Mouse (Mus musculus): Measurements from ENCODE around the gene Lyl1. TPM values are rescaled to one million over a fixed set of nuclear protein-coding genes. Genes with fewer than 3 reads are reported as not detected.

Gene Lyl1
- polyA plus RNA-seq, 1 experiment from 2014 or later: 4.8 TPM

DNA sequence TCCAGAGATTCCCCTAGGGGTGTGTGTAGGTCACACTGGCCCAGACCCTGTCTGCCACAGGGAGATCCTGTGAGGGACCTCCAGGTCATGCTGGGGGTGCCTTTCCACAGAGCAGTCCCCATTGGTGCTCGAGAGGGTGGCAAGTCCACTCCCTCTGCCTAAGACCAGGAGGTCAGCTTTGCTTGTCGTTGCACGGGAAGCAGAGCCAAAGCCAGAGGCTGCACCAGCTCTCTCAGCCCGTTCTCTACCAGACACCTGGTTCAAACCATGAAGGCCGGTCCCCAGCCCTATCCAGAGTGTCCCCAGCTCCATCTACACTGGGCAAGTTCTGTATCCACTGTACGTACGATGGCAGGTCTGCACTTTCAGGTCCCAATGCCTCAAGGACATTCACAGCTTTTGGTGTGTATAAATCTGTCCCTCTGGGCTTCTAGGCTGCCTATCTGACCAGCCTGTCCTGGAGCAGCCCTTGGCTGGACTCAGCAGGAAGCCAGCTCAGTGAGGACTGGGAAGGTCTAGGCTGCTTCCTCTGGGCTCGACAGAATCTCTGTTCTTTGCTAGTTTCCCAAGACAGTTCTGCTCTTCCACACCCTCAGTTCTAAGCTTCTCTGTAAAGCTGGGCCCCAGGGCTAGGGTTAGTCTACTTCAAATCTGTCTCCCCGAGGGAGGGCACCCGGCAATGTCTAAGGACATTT, 24.1 kb downstream of the Lyl1 start:
- H3K9ac ChIP-seq (ENCODE audit: low read length): peak overlapping the region; percentile 28; the same call in 1 of the 2 replicates

DNA sequence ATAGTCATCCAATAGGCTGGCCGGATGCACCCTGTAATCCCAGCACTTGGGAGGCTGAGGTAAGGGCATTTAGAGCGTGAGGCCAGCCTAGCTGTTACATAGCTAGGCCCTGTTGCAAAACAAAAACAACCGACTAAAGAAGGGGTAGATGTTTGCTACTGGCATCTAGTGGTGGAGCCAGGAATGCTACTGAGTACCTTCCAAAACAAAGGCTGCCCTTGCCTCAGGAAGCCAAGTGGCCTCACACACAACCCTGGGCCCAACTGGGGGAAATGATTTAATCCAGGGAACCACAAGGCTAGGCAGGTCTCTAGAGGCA, 24.6 kb downstream of the Lyl1 start:
- Histone ChIP-seq H3K4me1 (ENCODE audit: control insufficient read depth, insufficient read depth, low read length) (peaks cover 57% of the 10 kb centered on the region), H3K27ac (replicated peaks; ENCODE audit: low read depth, low read length) (0 out of 2 replicates have a peak overlapping the region, but pooled peaks have one; percentile 99), H3K36me3 (ENCODE audit: control insufficient read depth, insufficient read depth, low read length) (peaks cover 4% of the 10 kb centered on the region; the same call in 1 of the 2 replicates), H3K9ac (ENCODE audit: low read length) (no peak overlapping the region), H3K9me3 (ENCODE audit: control insufficient read depth, low read length) (no peaks in the 10 kb centered on the region), H3K4me3 (ENCODE audit: low read depth, low read length) (no peak overlapping the region), H3K27me3 (ENCODE audit: control insufficient read depth, insufficient read depth, low read length) (0 out of 2 replicates have a peak, but pooled peaks cover 3% of the 10 kb centered on the region), H3K4me2 (ENCODE audit: low read depth, severe bottlenecking) (no peak overlapping the region)
- WGBS: 25% methylated on average over 3 of the region's 3 CpGs
- no peak for ATAC-seq (ENCODE audit: insufficient number of reproducible peaks, low FRiP score, low TSS enrichment, low read depth)
- DNase-seq (ENCODE audit: low spot score): no peak

More for the DNA sequence above, 24.1 kb downstream of the Lyl1 start:
- Histone ChIP-seq H3K4me2 (ENCODE audit: low read depth, severe bottlenecking) (no peak overlapping the region), H3K27ac (replicated peaks; ENCODE audit: low read depth, low read length) (peak overlapping the region; percentile 99; the same call in 1 of the 2 replicates), H3K4me1 (ENCODE audit: control insufficient read depth, insufficient read depth, low read length) (peaks cover 58% of the 10 kb centered on the region), H3K4me3 (ENCODE audit: low read depth, low read length) (no peak overlapping the region), H3K9me3 (ENCODE audit: control insufficient read depth, low read length) (no peaks in the 10 kb centered on the region), H3K27me3 (ENCODE audit: control insufficient read depth, insufficient read depth, low read length) (0 out of 2 replicates have a peak, but pooled peaks cover 3% of the 10 kb centered on the region), H3K36me3 (ENCODE audit: control insufficient read depth, insufficient read depth, low read length) (peaks cover 4% of the 10 kb centered on the region; the same call in 1 of the 2 replicates)
- no peak for ATAC-seq (ENCODE audit: insufficient number of reproducible peaks, low FRiP score, low TSS enrichment, low read depth)
- WGBS: 53% methylated on average over 10 of the region's 10 CpGs
- no peak for DNase-seq (ENCODE audit: low spot score)

DNA sequence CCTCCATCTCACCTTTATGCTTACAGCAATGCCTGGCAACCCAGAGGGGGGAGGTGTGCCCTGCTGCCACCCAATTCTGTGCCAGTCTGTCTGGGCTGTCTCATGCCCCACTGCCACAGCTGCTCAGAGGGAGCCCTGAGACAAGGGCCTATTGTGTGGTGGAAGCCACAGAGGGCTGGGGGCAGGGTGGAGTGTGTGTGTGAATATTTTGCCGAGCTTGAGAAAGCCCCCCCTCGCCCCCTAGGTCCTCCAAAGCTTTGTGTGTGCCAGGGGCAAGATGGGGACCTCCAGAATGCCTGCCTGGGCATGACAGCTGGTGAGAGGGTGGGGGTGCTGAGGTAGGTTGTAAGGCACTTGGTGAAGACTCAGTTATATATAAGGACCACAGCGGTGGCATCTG, 27.2 kb downstream of the Lyl1 start:
- Histone ChIP-seq H3K27ac (replicated peaks; ENCODE audit: low read depth, low read length) (no peak overlapping the region), H3K4me3 (ENCODE audit: low read depth, low read length) (no peak overlapping the region), H3K9me3 (ENCODE audit: control insufficient read depth, low read length) (no peaks in the 10 kb centered on the region), H3K27me3 (ENCODE audit: control insufficient read depth, insufficient read depth, low read length) (no peaks in the 10 kb centered on the region; the same call in 1 of the 2 replicates), H3K9ac (ENCODE audit: low read length) (no peak overlapping the region), H3K36me3 (ENCODE audit: control insufficient read depth, insufficient read depth, low read length) (0 out of 2 replicates have a peak, but pooled peaks cover 4% of the 10 kb centered on the region), H3K4me2 (ENCODE audit: low read depth, severe bottlenecking) (no peak overlapping the region), H3K4me1 (ENCODE audit: control insufficient read depth, insufficient read depth, low read length) (peaks cover 43% of the 10 kb centered on the region)
- WGBS: 79% methylated on average over 3 of the region's 3 CpGs
- DNase-seq (ENCODE audit: low spot score) (no peak), ATAC-seq (ENCODE audit: insufficient number of reproducible peaks, low FRiP score, low TSS enrichment, low read depth) (no peak)

DNA sequence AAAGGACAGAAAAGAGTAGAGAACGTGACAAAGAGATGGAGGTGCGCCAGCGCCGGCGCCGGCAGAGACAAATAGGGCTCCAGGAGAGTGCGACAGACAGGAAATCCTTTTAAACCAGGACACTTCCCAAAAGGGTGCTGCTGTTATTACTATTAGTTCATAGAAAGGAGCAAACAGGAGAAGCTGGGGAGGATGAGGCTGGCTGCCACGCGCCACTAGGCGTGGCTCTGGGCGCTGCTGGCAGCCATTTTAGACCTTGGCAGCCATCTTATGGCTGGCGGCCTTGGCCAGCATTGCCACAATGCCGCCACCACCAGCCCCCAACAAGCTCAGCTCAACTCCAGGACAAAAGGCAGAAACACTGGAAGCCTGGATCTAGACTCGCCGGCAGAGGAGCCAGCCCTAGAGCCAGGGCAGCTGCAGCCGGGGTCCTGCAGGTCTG, 28.7 kb downstream of the Lyl1 start:
- no peak overlapping the region for H3K4me2 ChIP-seq (ENCODE audit: low read depth, severe bottlenecking)
- no peak overlapping the region for H3K9ac ChIP-seq (ENCODE audit: low read length)
- H3K4me1 ChIP-seq (ENCODE audit: control insufficient read depth, insufficient read depth, low read length): peaks cover 32% of the 10 kb centered on the region
- peaks cover 3% of the 10 kb centered on the region; the same call in 1 of the 2 replicates for H3K27me3 ChIP-seq (ENCODE audit: control insufficient read depth, insufficient read depth, low read length)
- H3K9me3 ChIP-seq (ENCODE audit: control insufficient read depth, low read length): no peaks in the 10 kb centered on the region
- 93% methylated on average over 16 of the region's 16 CpGs for WGBS
- ATAC-seq (ENCODE audit: insufficient number of reproducible peaks, low FRiP score, low TSS enrichment, low read depth) (no peak), DNase-seq (ENCODE audit: low spot score) (no peak)
- H3K27ac ChIP-seq (replicated peaks; ENCODE audit: low read depth, low read length): no peak overlapping the region
- 0 out of 2 replicates have a peak, but pooled peaks cover 4% of the 10 kb centered on the region for H3K36me3 ChIP-seq (ENCODE audit: control insufficient read depth, insufficient read depth, low read length)
- no peak overlapping the region for H3K4me3 ChIP-seq (ENCODE audit: low read depth, low read length)

DNA sequence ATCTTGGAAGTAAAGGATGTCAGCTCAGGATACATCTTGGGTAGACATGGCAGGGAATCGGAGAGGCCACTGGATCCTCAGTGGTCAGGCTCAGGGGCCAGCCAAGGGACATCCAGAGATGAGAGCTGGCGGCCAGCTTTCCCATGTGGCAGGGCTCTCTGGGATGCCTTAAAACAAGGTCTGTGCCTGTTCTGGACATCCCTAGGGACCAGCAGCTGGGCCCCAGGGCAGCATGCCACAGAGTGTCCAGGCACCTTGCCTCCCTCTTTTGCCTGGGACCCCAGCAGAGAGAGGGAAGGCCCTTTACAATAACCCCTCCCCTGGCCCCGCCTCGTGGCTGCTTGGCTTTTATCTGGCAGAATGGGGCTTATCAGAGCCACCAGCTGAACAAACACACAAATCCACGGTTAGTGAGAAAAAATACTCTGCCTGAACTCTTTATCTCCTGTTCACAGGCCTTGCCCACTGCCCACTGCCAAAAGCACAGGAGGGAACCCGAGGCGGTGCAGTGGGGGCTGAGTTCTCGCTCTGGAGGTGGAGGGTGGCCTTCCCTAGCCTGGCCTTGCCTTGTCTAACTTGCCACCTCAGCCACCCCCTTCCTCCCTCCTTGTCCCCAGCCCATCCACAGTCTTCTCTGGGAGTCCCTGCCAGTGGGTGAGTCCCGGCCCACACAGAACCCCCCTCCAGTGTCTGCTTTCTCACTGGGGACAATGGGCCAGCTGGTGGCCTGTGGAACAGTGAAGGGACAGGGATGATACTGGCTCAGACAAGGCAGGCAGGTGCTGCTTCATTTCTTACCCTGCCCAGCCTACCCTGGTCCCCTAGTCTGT, 29.5 kb downstream of the Lyl1 start:
- Histone ChIP-seq H3K36me3 (ENCODE audit: control insufficient read depth, insufficient read depth, low read length) (0 out of 2 replicates have a peak, but pooled peaks cover 4% of the 10 kb centered on the region), H3K9me3 (ENCODE audit: control insufficient read depth, low read length) (no peaks in the 10 kb centered on the region), H3K4me3 (ENCODE audit: low read depth, low read length) (no peak overlapping the region), H3K4me2 (ENCODE audit: low read depth, severe bottlenecking) (no peak overlapping the region; the same call in 1 of the 2 replicates), H3K4me1 (ENCODE audit: control insufficient read depth, insufficient read depth, low read length) (peaks cover 29% of the 10 kb centered on the region), H3K27me3 (ENCODE audit: control insufficient read depth, insufficient read depth, low read length) (peaks cover 5% of the 10 kb centered on the region; the same call in 1 of the 2 replicates), H3K27ac (replicated peaks; ENCODE audit: low read depth, low read length) (0 out of 2 replicates have a peak overlapping the region, but pooled peaks have one; percentile 33), H3K9ac (ENCODE audit: low read length) (no peak overlapping the region)
- ATAC-seq (ENCODE audit: insufficient number of reproducible peaks, low FRiP score, low TSS enrichment, low read depth): no peak
- DNase-seq (ENCODE audit: low spot score): no peak
- WGBS: 48% methylated on average over 9 of the region's 9 CpGs

DNA sequence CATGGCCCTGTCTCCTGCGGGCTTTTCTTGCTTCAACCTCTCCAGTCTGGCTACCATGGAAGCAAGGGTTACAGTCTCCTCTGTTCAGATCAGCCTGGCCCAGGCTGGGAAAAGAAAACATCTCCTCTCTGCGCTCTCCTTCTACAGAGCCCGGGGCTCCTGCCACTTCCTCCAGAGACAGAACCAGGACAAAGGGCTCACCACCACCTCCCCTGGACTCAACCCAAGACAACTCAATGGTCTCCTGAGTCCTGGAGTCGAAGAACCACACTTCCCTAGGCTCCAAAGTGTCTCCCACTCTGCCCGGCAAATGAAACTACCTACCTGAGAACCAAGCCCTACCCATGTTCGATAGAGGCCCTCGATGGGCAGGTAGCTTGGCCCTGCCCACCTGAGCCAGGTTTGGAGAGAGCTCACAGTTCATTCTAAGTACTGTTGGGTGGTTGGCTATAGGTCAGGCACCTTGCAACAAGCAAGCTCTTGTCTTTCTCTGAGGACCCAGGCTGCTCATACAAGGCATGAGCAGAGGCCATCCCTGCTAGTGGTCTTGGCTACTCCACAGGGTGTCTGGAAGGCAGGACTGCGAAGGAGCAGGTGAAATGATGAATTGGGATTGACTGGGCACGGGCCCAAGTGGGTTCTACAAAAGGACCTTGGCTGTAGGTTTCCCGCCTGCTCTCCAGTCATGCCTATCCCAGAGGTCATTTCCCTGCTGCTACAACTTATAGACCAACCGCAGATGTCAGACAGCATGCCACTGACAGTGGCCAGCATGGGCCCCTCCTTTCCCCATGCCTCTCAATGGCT, 30.3 kb downstream of the Lyl1 start:
- Histone ChIP-seq H3K27me3 (ENCODE audit: control insufficient read depth, insufficient read depth, low read length) (peaks cover 10% of the 10 kb centered on the region), H3K4me2 (ENCODE audit: low read depth, severe bottlenecking) (no peak overlapping the region), H3K9ac (ENCODE audit: low read length) (no peak overlapping the region), H3K36me3 (ENCODE audit: control insufficient read depth, insufficient read depth, low read length) (0 out of 2 replicates have a peak, but pooled peaks cover 4% of the 10 kb centered on the region), H3K27ac (replicated peaks; ENCODE audit: low read depth, low read length) (0 out of 2 replicates have a peak overlapping the region, but pooled peaks have one; percentile 33), H3K4me3 (ENCODE audit: low read depth, low read length) (no peak overlapping the region), H3K9me3 (ENCODE audit: control insufficient read depth, low read length) (no peaks in the 10 kb centered on the region), H3K4me1 (ENCODE audit: control insufficient read depth, insufficient read depth, low read length) (peaks cover 33% of the 10 kb centered on the region)
- no peak for ATAC-seq (ENCODE audit: insufficient number of reproducible peaks, low FRiP score, low TSS enrichment, low read depth)
- 76% methylated on average over 11 of the region's 11 CpGs for WGBS
- DNase-seq (ENCODE audit: low spot score): no peak

DNA sequence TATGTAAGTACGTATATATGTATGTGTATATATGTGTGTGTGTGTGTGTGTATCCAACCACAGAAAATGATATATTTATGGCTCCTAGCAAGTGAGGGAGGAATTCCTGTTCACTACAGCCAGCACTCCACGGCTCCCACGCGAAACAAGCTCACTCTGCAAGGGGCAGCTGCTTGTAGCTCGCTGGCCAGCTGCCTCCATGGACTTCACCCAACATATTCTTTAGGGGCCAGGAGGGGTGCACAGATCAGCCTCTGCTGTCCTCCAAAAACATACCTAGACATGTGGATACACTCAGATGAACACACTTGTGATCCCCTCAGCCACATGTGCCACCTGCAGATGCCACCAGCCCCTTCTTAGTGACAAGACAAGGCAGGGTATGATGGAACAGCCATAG, 31.3 kb downstream of the Lyl1 start:
- Histone ChIP-seq H3K4me3 (ENCODE audit: low read depth, low read length) (no peak overlapping the region), H3K27me3 (ENCODE audit: control insufficient read depth, insufficient read depth, low read length) (peaks cover 14% of the 10 kb centered on the region), H3K27ac (replicated peaks; ENCODE audit: low read depth, low read length) (no peak overlapping the region), H3K4me2 (ENCODE audit: low read depth, severe bottlenecking) (no peak overlapping the region), H3K9me3 (ENCODE audit: control insufficient read depth, low read length) (no peaks in the 10 kb centered on the region), H3K36me3 (ENCODE audit: control insufficient read depth, insufficient read depth, low read length) (no peaks in the 10 kb centered on the region), H3K4me1 (ENCODE audit: control insufficient read depth, insufficient read depth, low read length) (peaks cover 40% of the 10 kb centered on the region), H3K9ac (ENCODE audit: low read length) (no peak overlapping the region)
- WGBS: 80% methylated on average over 5 of the region's 5 CpGs
- DNase-seq (ENCODE audit: low spot score): no peak
- ATAC-seq (ENCODE audit: insufficient number of reproducible peaks, low FRiP score, low TSS enrichment, low read depth): no peak

DNA sequence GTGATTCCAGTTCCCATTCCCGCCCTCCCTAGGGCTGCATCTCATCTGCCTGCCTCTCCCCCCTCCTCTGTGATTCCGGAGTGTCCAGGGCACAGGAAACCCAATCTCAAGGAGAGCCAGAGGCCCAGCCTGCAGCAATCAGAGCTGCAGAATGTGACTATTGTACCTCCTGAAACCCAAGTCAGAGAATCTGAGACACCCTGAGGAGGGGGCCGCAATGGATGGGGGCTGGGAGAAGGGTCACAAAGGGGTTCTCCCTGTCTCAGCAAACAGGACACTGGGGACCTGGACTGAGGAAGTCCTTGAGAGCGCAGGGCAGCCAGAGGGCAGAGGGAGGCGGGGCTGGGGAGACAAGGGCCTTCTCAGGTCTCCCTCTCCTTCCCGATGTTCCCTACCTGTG, 31.7 kb downstream of the Lyl1 start:
- Histone ChIP-seq H3K9ac (ENCODE audit: low read length) (no peak overlapping the region), H3K27ac (replicated peaks; ENCODE audit: low read depth, low read length) (no peak overlapping the region), H3K36me3 (ENCODE audit: control insufficient read depth, insufficient read depth, low read length) (no peaks in the 10 kb centered on the region), H3K27me3 (ENCODE audit: control insufficient read depth, insufficient read depth, low read length) (peaks cover 14% of the 10 kb centered on the region), H3K9me3 (ENCODE audit: control insufficient read depth, low read length) (no peaks in the 10 kb centered on the region), H3K4me3 (ENCODE audit: low read depth, low read length) (no peak overlapping the region), H3K4me2 (ENCODE audit: low read depth, severe bottlenecking) (no peak overlapping the region), H3K4me1 (ENCODE audit: control insufficient read depth, insufficient read depth, low read length) (peaks cover 44% of the 10 kb centered on the region)
- DNase-seq (ENCODE audit: low spot score): no peak
- WGBS: 54% methylated on average over 6 of the region's 6 CpGs
- ATAC-seq (ENCODE audit: insufficient number of reproducible peaks, low FRiP score, low TSS enrichment, low read depth): no peak

Data from limb, embryonic 11.5 days (tissue).